Mouse (Mus musculus) C2C12 (cell line): ENCODE measurements around the gene Kcnt1. TPM values are rescaled to one million over a fixed set of nuclear protein-coding genes. Genes with fewer than 3 reads are reported as not detected.

Experiments used
- H3K27me3 ChIP-seq: one replicate; pipeline ENCODE4 v1.6.1; 2011; ENCODE audit not compliant: control insufficient read depth, insufficient read depth, insufficient read length
- H3K36me3 ChIP-seq: one replicate; pipeline ENCODE4 v1.6.1; 2011; ENCODE audit not compliant: control insufficient read depth, insufficient read depth
- H3K4me3 ChIP-seq: one replicate; pipeline ENCODE4 v1.5.1; 2011; ENCODE audit warnings: mild to moderate bottlenecking, control low read depth; ENCODE audit not compliant: poor library complexity, insufficient read depth, severe bottlenecking
- H3K79me2 ChIP-seq: one replicate; pipeline ENCODE4 v1.6.1; 2011; ENCODE audit not compliant: control insufficient read depth, insufficient read depth
- H3K79me3 ChIP-seq: one replicate; pipeline ENCODE4 v1.6.1; 2011; ENCODE audit warnings: low read depth, control low read depth
- H3ac ChIP-seq: one replicate; pipeline ENCODE3; 2011; ENCODE audit warnings: low read depth; ENCODE audit not compliant: control insufficient read depth, insufficient read length
- CEBPB ChIP-seq: IDR thresholded peaks from one replicate; pipeline ENCODE4 v1.6.1; 2011; ENCODE audit warnings: low read depth, mild to moderate bottlenecking, control low read depth, moderate library complexity
- CTCF ChIP-seq: IDR thresholded peaks from one replicate; pipeline ENCODE4 v1.5.1; 2011; ENCODE audit not compliant: control insufficient read depth, insufficient read depth, insufficient read length
- FOSL1 ChIP-seq: IDR thresholded peaks from one replicate; pipeline ENCODE4 v1.8.0; 2011; ENCODE audit warnings: mild to moderate bottlenecking, low read length; ENCODE audit not compliant: poor library complexity, insufficient read depth, severe bottlenecking
- MAX ChIP-seq: IDR thresholded peaks from one replicate; pipeline ENCODE4 v1.6.1; 2011; ENCODE audit warnings: mild to moderate bottlenecking, control low read depth
- MYOD1 ChIP-seq: IDR thresholded peaks from one replicate; pipeline ENCODE4 v1.6.1; 2011; ENCODE audit warnings: low read depth; ENCODE audit not compliant: control insufficient read depth, insufficient read length
- MYOG ChIP-seq: IDR thresholded peaks from one replicate; pipeline ENCODE4 v1.6.1; 2011; ENCODE audit not compliant: control insufficient read depth, insufficient read length; ENCODE audit errors: extremely low read depth
- USF1 ChIP-seq: IDR thresholded peaks from one replicate; pipeline ENCODE4 v1.6.1; 2011; ENCODE audit warnings: low read depth, mild to moderate bottlenecking, control low read depth, moderate library complexity
- polyA plus RNA-seq: library from polyadenylated mRNA; unstranded; fragments of >200 nt; fragmentation: generic; extraction: Trizol; gene quantifications from one replicate; pipeline ENCODE4 v1.2.1, GENCODE M21; 2012; ENCODE audit warnings: missing spikeins

The Kcnt1 gene
- polyA plus RNA-seq, 1 experiment = not detected

GRCm38 (mm10) chr2:25943822-25944221, 80.3 kb downstream of the Kcnt1 start:
- Histone ChIP-seq H3K79me2 (no peaks in the 10 kb centered on the region), H3K36me3 (peaks cover 66% of the 10 kb centered on the region)

GRCm38 (mm10) chr2:25947950-25948349, 84.4 kb downstream of the Kcnt1 start:
- H3ac ChIP-seq = no peak overlapping the region
- no peak for TF ChIP-seq FOSL1
- no peak for TF ChIP-seq MYOG
- TF ChIP-seq USF1 = no peak
- TF ChIP-seq MAX = no peak
- no peak for TF ChIP-seq CTCF
- TF ChIP-seq MYOD1 = no peak
- no peak for TF ChIP-seq CEBPB
- no peaks in the 10 kb centered on the region for H3K79me2 ChIP-seq
- H3K4me3 ChIP-seq = no peak overlapping the region
- no peaks in the 10 kb centered on the region for H3K79me3 ChIP-seq
- H3K27me3 ChIP-seq = no peaks in the 10 kb centered on the region
- peaks cover 53% of the 10 kb centered on the region for H3K36me3 ChIP-seq

More at GRCm38 (mm10) chr2:25943822-25944221, 80.3 kb downstream of the Kcnt1 start:
- Histone ChIP-seq H3K27me3 (no peaks in the 10 kb centered on the region), H3K4me3 (no peak overlapping the region), H3K79me3 (no peaks in the 10 kb centered on the region), H3ac (no peak overlapping the region)
- no peak for TF ChIP-seq CEBPB
- no peak for TF ChIP-seq CTCF
- TF ChIP-seq FOSL1 = no peak
- TF ChIP-seq MYOD1 = no peak
- TF ChIP-seq MAX = no peak
- no peak for TF ChIP-seq MYOG
- no peak for TF ChIP-seq USF1

GRCm38 (mm10) chr2:25949291-25949690, 85.8 kb downstream of the Kcnt1 start:
- TF ChIP-seq CEBPB (no peak), CTCF (no peak)
- peaks cover 50% of the 10 kb centered on the region for H3K36me3 ChIP-seq
- H3K27me3 ChIP-seq = no peaks in the 10 kb centered on the region
- H3K79me3 ChIP-seq = no peaks in the 10 kb centered on the region
- no peak overlapping the region for H3ac ChIP-seq
- peaks cover 8% of the 10 kb centered on the region for H3K79me2 ChIP-seq
- H3K4me3 ChIP-seq = no peak overlapping the region

Other genes starting within 250 kb of the Kcnt1 start
- 0.15 TPM for gene Ccdc183, start 246.1 kb upstream of the Kcnt1 start, polyA plus RNA-seq
- gene Tmem141, start 241.7 kb upstream of the Kcnt1 start, polyA plus RNA-seq = 12.9 TPM
- 0.14 TPM for gene Fcna, start 235.7 kb upstream of the Kcnt1 start, polyA plus RNA-seq
- gene Lcn8, start 210.6 kb upstream of the Kcnt1 start, polyA plus RNA-seq = not detected
- not detected for gene Lcn5, start 205.8 kb upstream of the Kcnt1 start, polyA plus RNA-seq
- gene Lcn6, start 186.9 kb upstream of the Kcnt1 start, polyA plus RNA-seq = not detected
- gene Lcn10, start 181.0 kb upstream of the Kcnt1 start, polyA plus RNA-seq = not detected
- gene Obp2a, start 163.7 kb upstream of the Kcnt1 start, polyA plus RNA-seq = not detected
- 1.0 TPM for gene Bmyc, start 157.0 kb upstream of the Kcnt1 start, polyA plus RNA-seq
- not detected for gene Obp2b, start 126.7 kb upstream of the Kcnt1 start, polyA plus RNA-seq
- gene Lcn3, start 98.2 kb upstream of the Kcnt1 start, polyA plus RNA-seq = not detected
- not detected for gene Lcn11, start 86.7 kb upstream of the Kcnt1 start, polyA plus RNA-seq
- gene Gm13539, start 81.5 kb upstream of the Kcnt1 start, polyA plus RNA-seq = not detected
- not detected for gene Glt6d1, start 47.9 kb upstream of the Kcnt1 start, polyA plus RNA-seq
- gene Lcn9, start 40.6 kb upstream of the Kcnt1 start, polyA plus RNA-seq = not detected
- gene Sohlh1, start 16.5 kb upstream of the Kcnt1 start, polyA plus RNA-seq = not detected
- gene Camsap1, start 119.5 kb downstream of the Kcnt1 start, polyA plus RNA-seq = 12.2 TPM
- gene Ubac1, start 158.0 kb downstream of the Kcnt1 start, polyA plus RNA-seq = 60.6 TPM